Mouse (Mus musculus) T-cell, adult 2 months (primary cell): ENCODE measurements around the gene Ackr3.

Experiments used
- DNase-seq: peaks from one replicate; pipeline ENCODE4 v3.0.0; 2022; ENCODE audit warnings: low spot score

Gene Ackr3

GRCm38 (mm10) chr1:90230611-90231010 is 26.8 kb downstream of the Ackr3 start:
- DNase-seq = no peak

- no peak for DNase-seq
These were observed 28.1 kb downstream of the Ackr3 start for GRCm38 (mm10) chr1:90231591-90232490.

GRCm38 (mm10) chr1:90232491-90232885 is 28.7 kb downstream of the Ackr3 start:
- no peak for DNase-seq

GRCm38 (mm10) chr1:90234620-90235054 is 30.9 kb downstream of the Ackr3 start:
- no peak for DNase-seq

- DNase-seq = no peak
These were observed 32.9 kb downstream of the Ackr3 start for GRCm38 (mm10) chr1:90236640-90237039.

GRCm38 (mm10) chr1:90238095-90238888 is 34.5 kb downstream of the Ackr3 start:
- no peak for DNase-seq

- no peak for DNase-seq
These were observed 35.8 kb downstream of the Ackr3 start for GRCm38 (mm10) chr1:90239336-90240225.

GRCm38 (mm10) chr1:90240287-90240686 is 36.5 kb downstream of the Ackr3 start:
- DNase-seq = no peak

GRCm38 (mm10) chr1:90242444-90242989 is 38.7 kb downstream of the Ackr3 start:
- no peak for DNase-seq

- DNase-seq = no peak
These were observed 40.8 kb downstream of the Ackr3 start for GRCm38 (mm10) chr1:90244537-90244936.

GRCm38 (mm10) chr1:90245533-90245932 is 41.8 kb downstream of the Ackr3 start:
- no peak for DNase-seq

- DNase-seq = no peak
These were observed 42.3 kb downstream of the Ackr3 start for GRCm38 (mm10) chr1:90246035-90246434.

GRCm38 (mm10) chr1:90246800-90247199 is 43.0 kb downstream of the Ackr3 start:
- no peak for DNase-seq

- no peak for DNase-seq
These were observed 43.5 kb downstream of the Ackr3 start for GRCm38 (mm10) chr1:90247234-90247633.

GRCm38 (mm10) chr1:90247756-90248541 is 44.2 kb downstream of the Ackr3 start:
- DNase-seq = no peak

- DNase-seq = no peak
These were observed 45.4 kb downstream of the Ackr3 start for GRCm38 (mm10) chr1:90248966-90249735.

GRCm38 (mm10) chr1:90250419-90250818 is 46.6 kb downstream of the Ackr3 start:
- DNase-seq = no peak

- DNase-seq = no peak
These were observed 47.4 kb downstream of the Ackr3 start for GRCm38 (mm10) chr1:90251156-90251555.

- DNase-seq = no peak
These were observed 49.7 kb downstream of the Ackr3 start for GRCm38 (mm10) chr1:90253465-90253864.

GRCm38 (mm10) chr1:90258253-90258887 is 54.6 kb downstream of the Ackr3 start:
- DNase-seq = no peak
